Mouse (Mus musculus) central nervous system, embryonic 18 days (tissue): ENCODE measurements around the gene Ccdc175. TPM values are rescaled to one million over a fixed set of nuclear protein-coding genes. Genes with fewer than 3 reads are reported as not detected.

Experiments used
- polyA plus RNA-seq: library from polyadenylated mRNA; depleted of rRNA; stranded (reverse); fragments of >200 nt; gene quantifications from 2 replicates; pipeline ENCODE4 v1.2.3, GENCODE M21; 2012; rRNA removed

Ccdc175 gene
- not detected in 2 replicates for polyA plus RNA-seq

DNA sequence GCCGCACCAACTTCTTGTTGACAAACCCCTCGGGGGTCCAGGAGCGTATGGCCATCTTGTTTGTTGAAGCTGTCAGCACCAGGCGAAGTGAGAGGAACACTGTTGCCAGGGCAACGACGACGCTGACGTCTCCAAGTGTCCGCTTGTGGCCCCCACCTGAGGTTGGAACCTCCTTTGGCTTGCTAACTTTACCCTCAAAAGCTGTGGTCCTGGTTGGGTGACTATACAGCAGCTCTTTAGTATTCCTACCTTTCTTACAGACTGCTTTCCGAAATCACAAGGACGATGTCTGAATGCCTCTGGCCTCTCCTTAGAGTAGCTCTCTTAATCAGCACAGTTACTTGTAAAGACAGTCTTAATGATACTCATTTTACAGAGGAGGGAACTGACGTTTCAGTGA is at the start of gene Ccdc175:
Gene Ccdc175, minus strand, starts transcription at position 101 of the 400 bp plus-strand sequence.

GRCm38 (mm10) chr12:72085329-72086165 is 99.3 kb downstream of the Ccdc175 start, which contains the start of the genes L3hypdh and Jkamp:
TSS of gene L3hypdh (minus strand) at chr12:72085439.
TSS of gene Jkamp (plus strand) at chr12:72085589.

GRCm38 (mm10) chr12:72070327-72071269 is 114.2 kb downstream of the Ccdc175 start, which contains the start of gene Gpr135:
TSS of gene Gpr135 (minus strand) at chr12:72071125.

Other genes with a start within 250 kb of the Ccdc175 start
- gene Gpr135, start 113.9 kb downstream of the Ccdc175 start, polyA plus RNA-seq = 12.6 and 14.0 TPM in 2 replicates
- gene L3hypdh, start 99.6 kb downstream of the Ccdc175 start, polyA plus RNA-seq = 13.0 and 13.9 TPM in 2 replicates
- gene Jkamp, start 99.4 kb downstream of the Ccdc175 start, polyA plus RNA-seq = 107 and 111 TPM in 2 replicates
- gene Rtn1, start 224.0 kb upstream of the Ccdc175 start, polyA plus RNA-seq = 1,669 and 2,050 TPM in 2 replicates